In genomic region chr16:91433329-91433933, GRCm38 (mm10) we compare ENCODE assay signal across 12 mouse cellular contexts. TPM values are rescaled to one million over a fixed set of nuclear protein-coding genes. Genes with fewer than 3 reads are reported as not detected.
DNase-seq lines count a peak whose midpoint lies in the region; ATAC-seq and TF ChIP-seq lines count a peak whose summit lies in the region.
"Had no signal": no experiment of that assay in that cellular context is flagged by ENCODE, and none has a peak within 500 bp of the region (broad histone marks: within the 10 kb centered on the region; RNA-seq: fewer than 3 reads in every experiment).

No protein-coding gene starts in this region.

- H3K4me3 ChIP-seq in stomach, embryonic 15.5 days (replicated peaks), result no peak overlapping the region
- no peak overlapping the region for H3K4me3 ChIP-seq in stomach, postnatal 0 days (ENCODE audit: low read depth, low read length)
- no peak overlapping the region for H3K4me3 ChIP-seq in intestine, embryonic 15.5 days (replicated peaks)
- H3K4me3 ChIP-seq: embryonic facial prominence, embryonic 12.5 days had no signal

- DNase-seq in heart, adult 11 months, result peak; percentile 91
- DNase-seq in heart, adult 8-10 months (ENCODE audit: low spot score), result no peak
- DNase-seq in stomach, postnatal 0 days (ENCODE audit: low spot score), result no peak
- no peak for DNase-seq in layer of hippocampus, adult 9-11 months
- DNase-seq in left cerebral cortex, postnatal 10 days (ENCODE audit: extremely low spot score in 1 of 2, low spot score in 2 of 2), result no peak
- DNase-seq: spleen, adult 18-20 months had no signal

- no peak for TF ChIP-seq EP300 in stomach, postnatal 0 days (optimal IDR thresholded peaks at IDR 0.05)

- H3K27ac ChIP-seq in stomach, embryonic 15.5 days, result no peak overlapping the region
- no peak overlapping the region for H3K27ac ChIP-seq in stomach, postnatal 0 days (replicated peaks)
- no peak overlapping the region for H3K27ac ChIP-seq in intestine, embryonic 15.5 days
- H3K27ac ChIP-seq: embryonic facial prominence, embryonic 12.5 days had no signal

- no peaks in the 10 kb centered on the region for H3K4me1 ChIP-seq in stomach, embryonic 15.5 days
- no peaks in the 10 kb centered on the region for H3K4me1 ChIP-seq in stomach, postnatal 0 days (replicated peaks; ENCODE audit: control insufficient read depth, insufficient read depth)
- no peaks in the 10 kb centered on the region for H3K4me1 ChIP-seq in intestine, embryonic 15.5 days (replicated peaks)

- no peak overlapping the region for H3K9ac ChIP-seq in stomach, embryonic 15.5 days
- H3K9ac ChIP-seq in stomach, postnatal 0 days (ENCODE audit: low read length), result no peak overlapping the region
- H3K9ac ChIP-seq in intestine, embryonic 15.5 days, result no peak overlapping the region
- H3K9ac ChIP-seq: embryonic facial prominence, embryonic 12.5 days had no signal

- intact Hi-C loops in left cerebral cortex, postnatal 10 days (cut with DNase I), result no loop called here

- H3K27me3 ChIP-seq in stomach, embryonic 15.5 days (replicated peaks), result no peaks in the 10 kb centered on the region
- no peaks in the 10 kb centered on the region for H3K27me3 ChIP-seq in stomach, postnatal 0 days (ENCODE audit: control insufficient read depth, insufficient read depth, low read length)
- H3K27me3 ChIP-seq in intestine, embryonic 15.5 days (replicated peaks), result no peaks in the 10 kb centered on the region
- H3K27me3 ChIP-seq: embryonic facial prominence, embryonic 12.5 days had no signal

- 42% methylated on average over 8 of the region's 8 CpGs for WGBS in stomach, embryonic 15.5 days
- 46% methylated on average over 8 of the region's 8 CpGs for WGBS in stomach, postnatal 0 days
- 46% methylated on average over 8 of the region's 8 CpGs for WGBS in intestine, embryonic 15.5 days

- 0 out of 2 replicates have a peak, but pooled peaks have one; percentile 22 for ATAC-seq in stomach, embryonic 15.5 days (ENCODE audit: insufficient read depth, low FRiP score, low read depth)
- no peak for ATAC-seq in stomach, postnatal 0 days (ENCODE audit: low FRiP score, low TSS enrichment)
- peak; percentile 71 for ATAC-seq in megakaryocyte progenitor cell, adult 5-6 weeks (replicated peaks; ENCODE audit: poor library complexity)
- no peak for ATAC-seq in intestine, embryonic 15.5 days
- ATAC-seq: intestine, embryonic 16.5 days had no signal

- H3K9me3 ChIP-seq in stomach, embryonic 15.5 days, result no peaks in the 10 kb centered on the region
- H3K9me3 ChIP-seq in stomach, postnatal 0 days (ENCODE audit: control insufficient read depth, low read length), result no peaks in the 10 kb centered on the region
- no peaks in the 10 kb centered on the region for H3K9me3 ChIP-seq in intestine, embryonic 15.5 days
- H3K9me3 ChIP-seq: embryonic facial prominence, embryonic 12.5 days had no signal

- H3K4me2 ChIP-seq in stomach, embryonic 15.5 days, result no peak overlapping the region
- H3K4me2 ChIP-seq in stomach, postnatal 0 days (replicated peaks; ENCODE audit: low read depth), result no peak overlapping the region
- H3K4me2 ChIP-seq in intestine, embryonic 15.5 days (replicated peaks), result no peak overlapping the region
- H3K4me2 ChIP-seq: embryonic facial prominence, embryonic 12.5 days had no signal

- TF ChIP-seq CTCF in stomach, postnatal 0 days (IDR thresholded peaks at IDR 0.05; ENCODE audit: low read depth), result no peak

- H3K36me3 ChIP-seq in stomach, embryonic 15.5 days, result no peaks in the 10 kb centered on the region
- H3K36me3 ChIP-seq in stomach, postnatal 0 days (ENCODE audit: control insufficient read depth, insufficient read depth, low read length), result no peaks in the 10 kb centered on the region
- H3K36me3 ChIP-seq in intestine, embryonic 15.5 days, result no peaks in the 10 kb centered on the region
- H3K36me3 ChIP-seq: embryonic facial prominence, embryonic 12.5 days had no signal

RNA-seq across cellular contexts. Expression of gene Il10rb, which starts 27.5 kb away (rescaled TPM):
- 100 to 1,000 TPM; 116 to 131 (median 129) TPM for total RNA-seq in heart, adult 8-10 months (2022)
- 45.5 and 53.4 TPM in 2 replicates for polyA plus RNA-seq in stomach, embryonic 15.5 days (2015; fragmentation: Nextera tagmentation; extraction: Ambion mirVana)
- polyA plus RNA-seq in stomach, postnatal 0 days (2015; fragmentation: Nextera tagmentation; extraction: Ambion mirVana), result 52.3 and 55.4 TPM in 2 replicates
- 42.7 and 46.2 TPM in 2 replicates for total RNA-seq in megakaryocyte progenitor cell, adult 5-6 weeks (2015)
- total RNA-seq in megakaryocyte progenitor cell, adult 5-6 weeks (2017), result 36.6 and 39.2 TPM in 2 replicates
- 1 to 10 TPM; 7.9 to 8.9 TPM for total RNA-seq in left cerebral cortex, postnatal 10 days (2021)
- polyA plus RNA-seq in intestine, embryonic 15.5 days (2015; fragmentation: Nextera tagmentation; extraction: Ambion mirVana), result 64.8 and 74.4 TPM in 2 replicates

RNA-seq across cellular contexts. Expression of gene Gm21970, which starts 41.9 kb away (rescaled TPM):
- not detected for total RNA-seq in heart, adult 8-10 months (2022)
- polyA plus RNA-seq in stomach, embryonic 15.5 days (2015; fragmentation: Nextera tagmentation; extraction: Ambion mirVana), result not detected in 2 replicates
- not detected in 2 replicates for polyA plus RNA-seq in stomach, postnatal 0 days (2015; fragmentation: Nextera tagmentation; extraction: Ambion mirVana)
- total RNA-seq in megakaryocyte progenitor cell, adult 5-6 weeks (2015), result not detected in 2 replicates
- not detected in 2 replicates for total RNA-seq in megakaryocyte progenitor cell, adult 5-6 weeks (2017)
- total RNA-seq in left cerebral cortex, postnatal 10 days (2021), result not detected
- not detected in 2 replicates for polyA plus RNA-seq in intestine, embryonic 15.5 days (2015; fragmentation: Nextera tagmentation; extraction: Ambion mirVana)
- total RNA-seq: left cerebral cortex, adult 18-20 months had no signal
- polyA plus RNA-seq: embryonic facial prominence, embryonic 12.5 days; intestine, embryonic 16.5 days had no signal

RNA-seq across cellular contexts. Expression of gene Ifnar1, which starts 51.6 kb away (rescaled TPM):
- 10 to 100 TPM; 18.7 to 28.6 (median 22.0) TPM for total RNA-seq in heart, adult 8-10 months (2022)
- 48.8 and 49.4 TPM in 2 replicates for polyA plus RNA-seq in stomach, embryonic 15.5 days (2015; fragmentation: Nextera tagmentation; extraction: Ambion mirVana)
- polyA plus RNA-seq in stomach, postnatal 0 days (2015; fragmentation: Nextera tagmentation; extraction: Ambion mirVana), result 18.3 and 19.2 TPM in 2 replicates
- 32.2 and 33.3 TPM in 2 replicates for total RNA-seq in megakaryocyte progenitor cell, adult 5-6 weeks (2015)
- 34.7 and 36.3 TPM in 2 replicates for total RNA-seq in megakaryocyte progenitor cell, adult 5-6 weeks (2017)
- 10 to 100 TPM; 68.8 to 75.0 TPM for total RNA-seq in left cerebral cortex, postnatal 10 days (2021)
- polyA plus RNA-seq in intestine, embryonic 15.5 days (2015; fragmentation: Nextera tagmentation; extraction: Ambion mirVana), result 40.1 and 42.0 TPM in 2 replicates

Comparison
In these comparisons a context has a peak if more than half of its experiments do, and no peak if none do; other contexts are left out.
1. ATAC-seq: peak in stomach, embryonic 15.5 days (single experiment) and megakaryocyte progenitor cell, adult 5-6 weeks (single experiment); none in stomach, postnatal 0 days (single experiment) and intestine, embryonic 15.5 days (single experiment).